Mouse (Mus musculus) MEL (cell line): ENCODE data around the gene Prss2. TPM values are rescaled to one million over a fixed set of nuclear protein-coding genes. Genes with fewer than 3 reads are reported as not detected.

ENCODE experiments used
- DNase-seq: peaks from one replicate; pipeline ENCODE4 v3.0.0; 2011; ENCODE audit warnings: low read depth, low spot score
- H3K27ac ChIP-seq: 2 replicates; pipeline ENCODE4 v1.5.1; 2012; ENCODE audit warnings: low read depth, mild to moderate bottlenecking, control low read depth, low read length, moderate library complexity; ENCODE audit not compliant: control insufficient read depth
- H3K27me3 ChIP-seq, 2 experiments: fragments of 150-350 bp in 1 of 2; sonication (generic) in 1 of 2; 2 replicates each; pipeline ENCODE4 v1.6.1; 2012; ENCODE audit warnings: low read length in 2 of 2, mild to moderate bottlenecking in 2 of 2, improper control_type of control experiment in 1 of 2, moderate library complexity in 1 of 2; ENCODE audit not compliant: insufficient read depth in 2 of 2, control insufficient read depth in 1 of 2
- H3K36me3 ChIP-seq, 2 experiments: 2 replicates each; pipeline ENCODE4 v1.6.1; 2012 to 2014; ENCODE audit warnings: low read length in 2 of 2, improper control_type of control experiment in 1 of 2, inconsistent platforms in 1 of 2, mild to moderate bottlenecking in 1 of 2; ENCODE audit not compliant: insufficient read depth in 2 of 2, control insufficient read depth in 1 of 2
- H3K4me1 ChIP-seq, 2 experiments: fragments of 150-350 bp in 1 of 2; sonication (generic) in 1 of 2; 2 replicates each; pipeline ENCODE4 v1.6.1; 2012; ENCODE audit warnings: low read length in 2 of 2, improper control_type of control experiment in 1 of 2, mild to moderate bottlenecking in 1 of 2; ENCODE audit not compliant: insufficient read depth in 2 of 2, control insufficient read depth in 1 of 2
- H3K4me3 ChIP-seq, 2 experiments: fragments of 150-350 bp in 1 of 2; sonication (generic) in 1 of 2; 2 replicates each; pipeline ENCODE4 v1.5.1; 2012; ENCODE audit warnings: low read depth in 2 of 2, low read length in 2 of 2, mild to moderate bottlenecking in 2 of 2, moderate library complexity in 2 of 2, control low read depth in 1 of 2, improper control_type of control experiment in 1 of 2; ENCODE audit not compliant: control insufficient read depth in 1 of 2, insufficient read depth in 1 of 2
- H3K79me2 ChIP-seq: 2 replicates; pipeline ENCODE4 v1.6.1; 2012; ENCODE audit warnings: mild to moderate bottlenecking, low read length, moderate library complexity; ENCODE audit not compliant: control insufficient read depth, poor library complexity, insufficient read depth
- H3K9ac ChIP-seq: 2 replicates; pipeline ENCODE4 v1.6.1; 2012; ENCODE audit warnings: low read depth, mild to moderate bottlenecking, control low read depth, low read length, moderate library complexity; ENCODE audit not compliant: control insufficient read depth, poor library complexity, severe bottlenecking
- H3K9me3 ChIP-seq: fragments of 150-350 bp; sonication (generic); replicated peaks from 2 replicates; pipeline ENCODE4 v1.6.1; 2012; ENCODE audit warnings: mild to moderate bottlenecking, low read length, improper control_type of control experiment, moderate library complexity; ENCODE audit not compliant: insufficient read depth
- BHLHE40 ChIP-seq: IDR thresholded peaks from 2 replicates; pipeline ENCODE4 v1.6.1; 2012; ENCODE audit warnings: low read depth, mild to moderate bottlenecking, inconsistent platforms, low read length, improper control_type of control experiment, borderline replicate concordance
- CTCF ChIP-seq, 3 experiments: IDR thresholded peaks in 2 of 3; conservative IDR thresholded peaks in 1 of 3; 2 replicates each; pipeline ENCODE4 v1.5.1; 2011 to 2012; ENCODE audit warnings: low read length in 3 of 3, low read depth in 2 of 3, mild to moderate bottlenecking in 2 of 3, improper control_type of control experiment in 1 of 3, inconsistent platforms in 1 of 3, mixed read lengths in 1 of 3, moderate library complexity in 1 of 3; ENCODE audit not compliant: control insufficient read depth in 1 of 3, insufficient read depth in 1 of 3, poor library complexity in 1 of 3, severe bottlenecking in 1 of 3
- E2F4 ChIP-seq: IDR thresholded peaks from 2 replicates; pipeline ENCODE4 v1.6.1; 2011; ENCODE audit warnings: low read depth, low read length, improper control_type of control experiment, borderline replicate concordance
- ELF1 ChIP-seq: IDR thresholded peaks from 2 replicates; pipeline ENCODE4 v1.6.1; 2014; ENCODE audit warnings: low read depth, mild to moderate bottlenecking, inconsistent platforms, low read length, improper control_type of control experiment, moderate library complexity
- EP300 ChIP-seq, 2 experiments: IDR thresholded peaks; 2 replicates each; pipeline ENCODE4 v1.6.1; 2011; ENCODE audit warnings: improper control_type of control experiment in 2 of 2, low read length in 2 of 2, low read depth in 1 of 2, mild to moderate bottlenecking in 1 of 2
- ETS1 ChIP-seq: IDR thresholded peaks from 2 replicates; pipeline ENCODE4 v1.6.1; 2012; ENCODE audit warnings: low read depth, mild to moderate bottlenecking, inconsistent platforms, low read length, improper control_type of control experiment, moderate library complexity
- GABPA ChIP-seq: IDR thresholded peaks from 2 replicates; pipeline ENCODE4 v1.6.1; 2012; ENCODE audit warnings: low read depth, mild to moderate bottlenecking, inconsistent platforms, low read length, improper control_type of control experiment, moderate library complexity
- KAT2A ChIP-seq: conservative IDR thresholded peaks from 2 replicates; pipeline ENCODE4 v1.6.1; 2012; ENCODE audit warnings: low read depth, low read length, improper control_type of control experiment, inconsistent platforms
- MAX ChIP-seq: IDR thresholded peaks from 2 replicates; pipeline ENCODE4 v1.6.1; 2011; ENCODE audit warnings: low read length, improper control_type of control experiment
- MXI1 ChIP-seq: IDR thresholded peaks from 2 replicates; pipeline ENCODE4 v1.6.1; 2011; ENCODE audit warnings: mild to moderate bottlenecking, low read depth, low read length, improper control_type of control experiment
- MYC ChIP-seq: IDR thresholded peaks from 2 replicates; pipeline ENCODE4 v1.6.1; 2011; ENCODE audit warnings: low read depth, mild to moderate bottlenecking, low read length, improper control_type of control experiment, moderate library complexity
- NRF1 ChIP-seq: IDR thresholded peaks from 2 replicates; pipeline ENCODE4 v1.6.1; 2014; ENCODE audit warnings: low read depth, mild to moderate bottlenecking, inconsistent platforms, low read length, improper control_type of control experiment, moderate library complexity; ENCODE audit not compliant: poor library complexity, insufficient read depth, severe bottlenecking
- RCOR1 ChIP-seq: IDR thresholded peaks from 2 replicates; pipeline ENCODE4 v1.6.1; 2012; ENCODE audit warnings: low read depth, mild to moderate bottlenecking, inconsistent platforms, low read length, improper control_type of control experiment
- SMC3 ChIP-seq: IDR thresholded peaks from 2 replicates; pipeline ENCODE4 v1.6.1; 2011; ENCODE audit warnings: low read depth, low read length, improper control_type of control experiment
- TBP ChIP-seq: IDR thresholded peaks from 2 replicates; pipeline ENCODE4 v1.8.0; 2011; ENCODE audit warnings: low read depth, low read length, improper control_type of control experiment
- USF2 ChIP-seq, 2 experiments: IDR thresholded peaks; 2 replicates each; pipeline ENCODE4 v1.6.1; 2011 to 2012; ENCODE audit warnings: improper control_type of control experiment in 2 of 2, low read length in 2 of 2, borderline replicate concordance in 1 of 2, inconsistent platforms in 1 of 2, low read depth in 1 of 2, mild to moderate bottlenecking in 1 of 2; ENCODE audit not compliant: insufficient read depth in 1 of 2
- ZKSCAN1 ChIP-seq: IDR thresholded peaks from 2 replicates; pipeline ENCODE4 v1.6.1; 2012; ENCODE audit warnings: low read depth, mild to moderate bottlenecking, inconsistent platforms, low read length, improper control_type of control experiment, moderate library complexity
- ZNF384 ChIP-seq: IDR thresholded peaks from 2 replicates; pipeline ENCODE4 v1.6.1; 2012; ENCODE audit warnings: low read depth, mild to moderate bottlenecking, inconsistent platforms, low read length, improper control_type of control experiment
- polyA plus RNA-seq, 2 experiments: library from polyadenylated mRNA; stranded (reverse) in 1 of 2; unstranded in 1 of 2; fragments of >175 nt in 1 of 2; fragments of >200 nt in 1 of 2; gene quantifications; 2 replicates each; pipeline versions ENCODE4 v1.2.1 to v1.2.4; 2012; ENCODE audit warnings: low replicate concordance in 2 of 2, low read depth in 1 of 2; ENCODE audit not compliant: insufficient read length in 2 of 2, insufficient read depth in 1 of 2, missing spikeins in 1 of 2
- total RNA-seq: library from RNA; depleted of rRNA; stranded (reverse); fragments of 300-350 nt; gene quantifications from 2 replicates; pipeline ENCODE4 v1.2.3, GENCODE M21; 2012

The Prss2 gene
- total and polyA plus RNA-seq, 3 experiments = not detected

DNA sequence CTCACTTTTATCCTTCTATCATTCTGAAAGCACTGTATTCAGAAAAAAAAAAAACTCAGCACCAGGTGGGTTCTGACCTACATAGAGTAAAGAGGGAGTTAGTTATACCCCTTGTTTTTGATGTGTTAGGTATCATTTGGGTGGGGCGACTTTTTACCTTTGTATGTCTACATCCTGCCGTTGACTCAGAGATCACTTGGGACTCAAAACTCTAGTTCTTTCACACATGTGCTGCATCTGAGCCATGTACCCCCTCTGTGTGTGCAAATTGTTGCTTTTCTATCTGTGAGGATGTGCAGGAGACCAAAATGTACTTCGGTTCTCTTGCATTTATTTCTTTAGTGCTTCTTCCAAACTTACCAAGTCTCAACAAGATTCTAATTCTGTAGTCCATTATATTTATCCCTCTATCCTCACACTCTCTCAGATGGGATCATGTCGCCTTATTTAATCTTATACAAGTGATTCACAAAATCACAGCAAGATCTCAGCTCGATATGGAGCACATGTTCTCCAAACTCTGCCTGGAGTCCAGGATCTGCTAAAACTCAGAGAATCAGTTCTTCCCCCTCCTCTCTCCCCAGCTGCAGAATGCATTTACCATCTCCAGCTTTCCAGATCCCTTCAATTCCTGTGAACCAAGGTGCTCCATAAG lies 31.9 kb downstream of the Prss2 start:
- H3K4me3 ChIP-seq = no peak overlapping the region
- DNase-seq = no peak

DNA sequence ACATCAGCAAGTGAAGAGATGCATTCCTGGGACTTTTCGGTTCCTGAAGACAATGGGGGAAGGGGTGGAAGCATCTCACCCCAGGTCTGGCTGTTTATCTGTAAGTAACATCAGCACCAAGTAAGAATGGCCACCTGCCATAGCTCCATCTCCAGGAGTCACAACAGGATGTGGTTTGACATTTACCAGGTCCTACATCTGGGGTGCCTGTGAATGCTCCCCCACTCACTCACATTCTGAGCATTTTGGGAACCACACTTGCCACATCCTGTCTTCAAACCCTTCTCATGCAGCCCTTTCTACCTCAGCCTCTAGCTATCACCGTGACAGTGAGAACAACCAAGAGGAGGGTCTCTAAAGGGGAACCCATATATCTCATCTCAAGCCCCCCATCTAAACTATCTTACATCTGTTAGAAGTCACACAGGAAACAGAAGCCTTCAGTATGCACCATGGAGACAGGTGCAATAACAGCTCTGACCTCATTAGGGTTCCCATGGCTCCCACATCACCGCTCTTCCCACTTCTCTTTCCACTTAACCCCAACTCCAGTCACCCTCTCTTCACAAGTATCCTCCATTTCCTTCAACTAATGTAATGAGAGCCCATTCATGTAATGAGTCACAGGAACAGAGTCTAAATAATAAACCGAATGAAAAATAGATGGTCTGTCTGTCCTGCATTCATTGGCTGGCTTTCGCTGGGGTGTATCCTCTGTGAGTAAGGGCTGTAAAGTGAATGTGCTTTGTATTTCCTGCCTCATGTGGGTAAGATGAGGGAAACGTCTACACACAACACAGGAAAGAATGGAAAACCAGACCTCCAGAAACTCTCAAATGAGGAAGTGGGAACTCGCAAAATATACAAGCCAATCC lies 32.9 kb downstream of the Prss2 start:
- no peak for DNase-seq

More for the DNA sequence above, 31.9 kb downstream of the Prss2 start:
- no peaks in the 10 kb centered on the region for H3K36me3 ChIP-seq
- H3K27ac ChIP-seq = no peak overlapping the region
- no peaks in the 10 kb centered on the region for H3K9me3 ChIP-seq
- TF ChIP-seq MYC (no peak), MAX (no peak)
- H3K4me1 ChIP-seq = no peaks in the 10 kb centered on the region
- H3K9ac ChIP-seq = no peak overlapping the region
- H3K27me3 ChIP-seq = no peaks in the 10 kb centered on the region; a peak in 1 of 4 replicates
- no peaks in the 10 kb centered on the region for H3K79me2 ChIP-seq

DNA sequence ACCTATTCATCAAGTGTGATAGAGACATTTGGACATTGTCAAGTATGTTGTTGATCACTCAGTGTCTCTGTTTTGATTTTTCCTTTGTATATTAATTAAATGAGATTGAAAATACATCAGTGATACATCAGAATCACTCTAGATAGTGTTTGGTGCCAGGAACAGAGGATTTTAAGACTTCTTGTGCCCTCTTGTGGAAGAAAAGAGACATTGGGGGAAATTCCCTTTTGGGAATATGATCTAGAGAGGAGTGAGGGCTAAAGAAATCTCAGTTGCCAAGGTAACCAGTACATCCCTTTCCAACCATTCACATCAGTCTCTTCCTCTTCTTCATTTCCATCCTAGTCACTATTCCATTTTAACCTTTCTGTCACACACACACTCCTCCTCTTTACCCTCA lies 34.8 kb downstream of the Prss2 start:
- TF ChIP-seq KAT2A (no peak), MXI1 (no peak), CTCF (IDR thresholded peaks at IDR 0.05 in 2 of 3, conservative IDR thresholded peaks at IDR 0.05 in 1 of 3; ENCODE audit: control insufficient read depth in 1 of 3, insufficient read depth in 1 of 3, low read depth in 2 of 3, low read length in 3 of 3, poor library complexity in 1 of 3, severe bottlenecking in 1 of 3) (peak in 1 of 3 experiments; percentile 13; a peak in 2 of 6 replicates), ZKSCAN1 (no peak)
- no peak overlapping the region for H3K9ac ChIP-seq
- no peaks in the 10 kb centered on the region for H3K9me3 ChIP-seq
- no peaks in the 10 kb centered on the region for H3K27me3 ChIP-seq
- H3K4me3 ChIP-seq = no peak overlapping the region
- H3K36me3 ChIP-seq = no peaks in the 10 kb centered on the region
- DNase-seq = no peak
- no peaks in the 10 kb centered on the region for H3K79me2 ChIP-seq
- H3K27ac ChIP-seq = no peak overlapping the region
- H3K4me1 ChIP-seq = no peaks in the 10 kb centered on the region

More for the DNA sequence above, 32.9 kb downstream of the Prss2 start:
- no peak overlapping the region for H3K4me3 ChIP-seq
- H3K4me1 ChIP-seq = no peaks in the 10 kb centered on the region
- TF ChIP-seq BHLHE40 (no peak), TBP (no peak), GABPA (no peak), CTCF (IDR thresholded peaks at IDR 0.05 in 2 of 3, conservative IDR thresholded peaks at IDR 0.05 in 1 of 3; ENCODE audit: control insufficient read depth in 1 of 3, insufficient read depth in 1 of 3, low read depth in 2 of 3, low read length in 3 of 3, poor library complexity in 1 of 3, severe bottlenecking in 1 of 3) (no peak), E2F4 (no peak), ETS1 (no peak), USF2 (IDR thresholded peaks at IDR 0.05; ENCODE audit: borderline replicate concordance in 1 of 2, insufficient read depth in 1 of 2, low read depth in 1 of 2, low read length in 2 of 2) (no peak), KAT2A (no peak), ZNF384 (no peak), NRF1 (no peak), SMC3 (no peak), RCOR1 (no peak), MYC (no peak), EP300 (IDR thresholded peaks at IDR 0.05; ENCODE audit: low read depth in 1 of 2, low read length in 2 of 2) (no peak), ELF1 (no peak)
- no peaks in the 10 kb centered on the region for H3K9me3 ChIP-seq
- H3K27ac ChIP-seq = no peak overlapping the region
- H3K36me3 ChIP-seq = no peaks in the 10 kb centered on the region
- H3K79me2 ChIP-seq = no peaks in the 10 kb centered on the region
- no peak overlapping the region for H3K9ac ChIP-seq
- H3K27me3 ChIP-seq = no peaks in the 10 kb centered on the region; a peak in 1 of 4 replicates
